Mouse (Mus musculus) brain, embryonic 14.5 days (tissue): ENCODE measurements around the gene Gm11127.
"Not testable (repeated sequence)": the region's sequence is repeated elsewhere in the genome, so short reads cannot be mapped to it uniquely, and the experiment has no call there.

Experiments used
- CTCF ChIP-seq: fragments of 200-500 bp; IDR thresholded peaks from 2 replicates; pipeline ENCODE4 v1.5.1; 2012; ENCODE audit warnings: inconsistent platforms, mild to moderate bottlenecking, moderate library complexity, borderline replicate concordance; ENCODE audit not compliant: insufficient read depth, insufficient read length; ENCODE audit errors: extremely low read depth
- POLR2A ChIP-seq: fragments of 200-500 bp; IDR thresholded peaks from 2 replicates; pipeline ENCODE4 v1.6.1; 2012; ENCODE audit warnings: mild to moderate bottlenecking, inconsistent platforms, borderline replicate concordance; ENCODE audit not compliant: poor library complexity, insufficient read depth, insufficient read length, severe bottlenecking; ENCODE audit errors: extremely low read depth

DNA sequence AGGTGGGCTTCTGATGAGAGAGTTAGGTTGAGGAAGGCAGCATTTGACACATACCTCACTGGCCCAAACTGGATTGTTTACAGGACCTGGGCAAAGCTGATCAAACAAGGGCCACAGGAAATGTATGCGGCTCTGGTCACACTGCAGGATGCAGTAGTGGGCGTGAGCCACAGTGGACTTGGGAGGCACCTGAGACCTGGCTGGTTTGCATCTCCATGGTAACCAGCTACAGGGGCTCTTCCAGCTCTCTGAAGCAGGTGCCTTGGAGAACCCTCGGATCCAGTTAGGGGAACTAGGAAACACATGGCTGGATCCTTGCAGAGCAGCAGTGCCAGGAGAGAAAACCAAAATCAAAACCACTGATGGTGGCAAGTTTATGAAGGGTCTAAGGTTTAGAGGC lies 23.6 kb downstream of the Gm11127 start:
- not testable (repeated sequence) for TF ChIP-seq CTCF, POLR2A
